Mouse (Mus musculus) megakaryocyte, embryonic 14.5 days (primary cell): Measurements from ENCODE around the gene Mad1l1.

Source experiments
- FLI1 ChIP-seq: IDR thresholded peaks from 2 replicates; pipeline ENCODE4 v1.6.1; 2012; ENCODE audit warnings: low read length, inconsistent platforms, mixed read lengths
- GATA1 ChIP-seq: IDR thresholded peaks from 3 replicates; pipeline ENCODE4 v1.6.1; 2012; ENCODE audit warnings: mixed read lengths, low read length, inconsistent platforms, borderline replicate concordance

- TF ChIP-seq GATA1: no peak
- TF ChIP-seq FLI1: no peak; the same call in 1 of the 2 replicates
Observed at GRCm38 (mm10) chr5:140321042-140321755, at the start of gene Mad1l1, which contains the start of gene Nudt1.
